Mouse (Mus musculus): ENCODE results near the gene Slc35e3. TPM values are rescaled to one million over a fixed set of nuclear protein-coding genes. Genes with fewer than 3 reads are reported as not detected.
"Not testable (repeated sequence)": the region's sequence is repeated elsewhere in the genome, so short reads cannot be mapped to it uniquely, and the experiment has no call there.

The Slc35e3 gene
- polyA plus RNA-seq, 1 experiment from 2014 or later = 8.5 TPM

DNA sequence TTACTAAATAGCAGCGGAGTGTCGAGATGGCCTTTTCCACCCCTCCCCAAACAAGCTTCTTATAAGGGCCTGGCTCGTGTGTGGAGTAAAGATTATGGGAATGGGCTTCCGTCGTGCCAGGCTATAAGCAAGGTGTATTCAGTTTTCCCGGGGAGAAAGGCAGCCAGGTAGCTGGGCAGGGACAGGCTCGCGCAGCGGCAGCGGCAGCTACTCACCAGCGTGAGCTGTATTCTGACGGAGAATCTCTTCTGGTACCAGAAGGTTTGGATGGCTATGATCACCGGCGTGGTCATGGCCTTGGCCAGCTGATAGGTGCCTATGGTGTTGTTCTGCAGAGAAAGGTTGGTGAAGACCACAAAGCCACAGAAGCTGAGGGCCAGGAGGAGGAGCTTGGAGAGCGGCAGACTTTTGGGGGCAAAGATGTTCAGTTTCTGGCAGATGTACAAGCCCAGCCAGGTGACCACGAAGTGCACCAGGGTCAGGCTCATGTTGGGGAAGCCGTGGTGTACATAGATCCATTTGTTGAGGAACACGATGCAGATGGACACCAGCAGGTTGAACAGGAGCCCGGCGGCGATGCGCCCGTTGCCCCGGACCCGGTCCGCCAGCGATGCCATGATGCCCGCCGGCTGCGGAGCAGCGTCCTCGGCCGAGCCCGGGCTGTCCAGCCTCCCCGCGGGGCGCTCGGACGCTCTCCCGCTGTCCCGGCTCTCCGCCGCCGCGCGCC, 432 bp downstream of the Slc35e3 start:
- not testable (repeated sequence) for H3K9me3 ChIP-seq (ENCODE audit: control insufficient read depth, low read length); H3K27ac ChIP-seq (ENCODE audit: low read length); H3K4me1 ChIP-seq (ENCODE audit: control insufficient read depth, insufficient read depth, low read length); H3K27me3 ChIP-seq (replicated peaks; ENCODE audit: control insufficient read depth, insufficient read depth, low read length)
- Histone ChIP-seq H3K4me3 (ENCODE audit: low read length) (peak overlapping the region; percentile 62), H3K9ac (ENCODE audit: low read depth, low read length) (peak overlapping the region; percentile 71), H3K4me2 (ENCODE audit: low read depth, low read length) (peak overlapping the region; percentile 81), H3K36me3 (ENCODE audit: control insufficient read depth, insufficient read depth, low read length) (peaks cover 12% of the 10 kb centered on the region)
- peak; percentile 38 for ATAC-seq
- under 1% methylated on average over 19 of the region's 46 CpGs for WGBS

DNA sequence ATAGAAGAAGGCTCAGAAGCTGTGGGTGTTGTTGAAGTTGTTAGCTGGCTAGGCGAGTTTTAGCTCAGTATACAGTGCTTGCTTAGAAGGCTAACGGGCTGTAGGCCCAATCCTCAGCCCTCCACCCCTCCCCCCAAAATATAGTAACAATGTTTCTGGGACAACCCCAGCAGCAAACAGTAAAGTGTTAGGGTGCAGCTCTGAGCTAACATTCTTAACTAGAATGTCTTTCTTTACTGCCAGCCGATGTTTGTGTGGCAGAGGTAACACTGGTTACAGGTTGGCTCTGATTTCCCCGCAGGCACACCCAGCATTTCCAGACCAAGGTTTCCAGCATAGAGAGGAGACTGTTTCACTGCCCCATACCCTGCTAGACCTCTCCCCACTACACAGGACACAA, 2.2 kb downstream of the Slc35e3 start:
- Histone ChIP-seq H3K9ac (ENCODE audit: low read depth, low read length) (no peak overlapping the region), H3K27ac (ENCODE audit: low read length) (no peak overlapping the region), H3K36me3 (ENCODE audit: control insufficient read depth, insufficient read depth, low read length) (peaks cover under 1% of the 10 kb centered on the region), H3K4me2 (ENCODE audit: low read depth, low read length) (no peak overlapping the region), H3K9me3 (ENCODE audit: control insufficient read depth, low read length) (no peaks in the 10 kb centered on the region), H3K4me3 (ENCODE audit: low read length) (no peak overlapping the region), H3K27me3 (replicated peaks; ENCODE audit: control insufficient read depth, insufficient read depth, low read length) (no peaks in the 10 kb centered on the region), H3K4me1 (ENCODE audit: control insufficient read depth, insufficient read depth, low read length) (peaks cover 8% of the 10 kb centered on the region; the same call in 1 of the 2 replicates)
- WGBS = 67% methylated on average over 4 of the region's 4 CpGs
- ATAC-seq = no peak

DNA sequence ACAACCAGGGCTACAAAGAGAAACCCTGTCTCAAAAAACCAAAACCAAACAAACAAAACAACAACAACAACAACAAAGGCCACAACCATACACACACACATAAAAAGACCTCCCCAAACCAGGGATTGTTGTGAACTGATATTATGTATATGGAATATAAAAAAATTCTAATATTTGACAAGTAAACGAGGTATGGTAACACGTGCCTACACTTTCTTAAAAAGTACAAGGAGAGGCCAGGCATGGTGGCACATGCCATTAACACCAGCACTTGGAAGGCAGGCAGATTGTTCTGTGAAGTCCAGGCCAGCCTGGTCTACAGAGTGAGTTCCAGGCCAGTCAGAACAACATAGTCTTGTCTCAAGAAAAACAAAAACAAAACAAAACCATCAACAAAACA, 3.0 kb downstream of the Slc35e3 start:
- H3K27ac ChIP-seq (ENCODE audit: low read length) = no peak overlapping the region
- H3K9ac ChIP-seq (ENCODE audit: low read depth, low read length) = no peak overlapping the region

DNA sequence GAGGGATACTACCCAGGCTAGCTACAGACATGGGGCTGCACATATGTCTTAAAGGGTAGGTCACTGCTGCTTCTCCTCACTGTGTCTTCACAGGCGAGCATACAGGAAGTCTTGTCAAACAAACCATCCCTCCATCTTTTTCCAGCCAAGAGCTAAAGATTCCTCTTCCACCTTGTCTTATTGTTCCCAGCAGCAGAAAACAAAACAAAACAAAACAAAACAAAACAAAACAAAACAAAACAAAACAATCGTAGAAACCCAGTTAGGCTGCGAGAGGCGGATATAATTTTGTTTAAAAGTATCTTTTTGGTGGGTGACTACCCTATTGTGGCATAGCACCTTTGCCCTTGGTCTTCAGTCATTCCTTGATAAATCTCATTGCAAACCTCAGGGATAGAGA, 3.5 kb downstream of the Slc35e3 start:
- no peak for ATAC-seq
- Histone ChIP-seq H3K36me3 (ENCODE audit: control insufficient read depth, insufficient read depth, low read length) (no peaks in the 10 kb centered on the region), H3K4me2 (ENCODE audit: low read depth, low read length) (no peak overlapping the region), H3K27ac (ENCODE audit: low read length) (no peak overlapping the region), H3K4me1 (ENCODE audit: control insufficient read depth, insufficient read depth, low read length) (peaks cover 8% of the 10 kb centered on the region; the same call in 1 of the 2 replicates), H3K9me3 (ENCODE audit: control insufficient read depth, low read length) (no peaks in the 10 kb centered on the region), H3K27me3 (replicated peaks; ENCODE audit: control insufficient read depth, insufficient read depth, low read length) (no peaks in the 10 kb centered on the region), H3K4me3 (ENCODE audit: low read length) (no peak overlapping the region), H3K9ac (ENCODE audit: low read depth, low read length) (no peak overlapping the region)
- WGBS = 85% methylated on average over 4 of the region's 4 CpGs

More for the DNA sequence above, 3.0 kb downstream of the Slc35e3 start:
- Histone ChIP-seq H3K4me2 (ENCODE audit: low read depth, low read length) (no peak overlapping the region), H3K27me3 (replicated peaks; ENCODE audit: control insufficient read depth, insufficient read depth, low read length) (no peaks in the 10 kb centered on the region), H3K4me3 (ENCODE audit: low read length) (no peak overlapping the region), H3K9me3 (ENCODE audit: control insufficient read depth, low read length) (no peaks in the 10 kb centered on the region), H3K36me3 (ENCODE audit: control insufficient read depth, insufficient read depth, low read length) (no peaks in the 10 kb centered on the region), H3K4me1 (ENCODE audit: control insufficient read depth, insufficient read depth, low read length) (peaks cover 8% of the 10 kb centered on the region; the same call in 1 of the 2 replicates)
- no peak for ATAC-seq
- WGBS = 88% methylated on average over 2 of the region's 2 CpGs

DNA sequence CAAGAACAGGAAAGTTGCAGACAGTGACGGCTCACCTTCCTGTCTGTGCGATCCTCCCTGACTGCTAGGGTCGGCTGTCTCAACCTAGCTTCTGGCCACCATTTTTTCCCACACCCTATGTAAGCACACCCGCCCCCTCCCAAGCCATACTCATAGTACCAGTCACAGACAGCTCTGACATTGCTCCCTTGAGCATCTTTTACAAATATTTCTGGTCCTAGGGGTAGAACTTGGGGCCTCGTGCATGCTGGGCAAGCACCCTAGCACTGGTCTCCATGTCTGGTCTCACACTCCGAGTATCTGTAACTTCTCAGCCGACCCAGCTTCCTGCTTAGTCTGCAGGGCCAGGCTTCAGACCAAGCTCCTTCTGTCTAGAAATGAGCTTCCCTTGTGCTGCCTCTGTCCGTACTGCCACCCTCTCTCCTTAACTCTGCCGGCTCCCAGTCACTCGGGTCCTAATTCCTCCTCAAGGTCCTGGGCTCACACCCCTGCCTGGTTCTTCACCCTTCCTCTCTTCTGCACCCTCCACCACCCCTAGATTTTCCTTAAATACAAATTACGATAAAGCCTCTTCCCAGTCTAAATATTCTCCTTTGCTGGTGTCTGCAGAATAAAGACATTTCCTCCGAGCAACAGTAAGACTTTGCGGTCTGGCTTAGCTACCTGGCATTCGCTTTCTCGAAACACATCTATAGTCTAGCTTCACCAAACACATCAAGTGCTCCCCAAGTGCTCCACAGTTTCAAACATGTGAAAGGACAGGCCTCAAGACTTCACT, 4.3 kb downstream of the Slc35e3 start:
- no peak for ATAC-seq

DNA sequence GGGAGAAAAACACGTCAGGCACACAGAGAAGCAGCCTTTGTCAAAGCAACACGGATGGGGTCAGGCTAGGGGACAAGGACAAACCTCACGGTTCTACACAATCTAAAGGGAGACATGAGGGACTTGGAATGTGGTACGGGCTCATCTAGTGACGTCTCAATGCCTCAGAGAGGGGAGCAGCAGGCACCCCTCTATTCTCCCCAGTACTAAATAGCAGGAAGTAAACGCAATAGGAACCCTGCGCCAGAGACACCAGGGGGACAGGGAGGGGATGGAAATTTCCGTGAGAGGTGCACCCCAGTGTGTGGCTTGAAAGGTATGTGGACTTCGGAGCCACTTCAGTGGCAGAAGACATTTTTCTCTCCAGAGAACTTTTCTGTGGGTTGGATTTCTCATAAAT, 5.2 kb downstream of the Slc35e3 start:
- Histone ChIP-seq H3K4me3 (ENCODE audit: low read length) (no peak overlapping the region), H3K9me3 (ENCODE audit: control insufficient read depth, low read length) (no peaks in the 10 kb centered on the region), H3K27me3 (replicated peaks; ENCODE audit: control insufficient read depth, insufficient read depth, low read length) (no peaks in the 10 kb centered on the region), H3K9ac (ENCODE audit: low read depth, low read length) (no peak overlapping the region), H3K27ac (ENCODE audit: low read length) (no peak overlapping the region), H3K4me1 (ENCODE audit: control insufficient read depth, insufficient read depth, low read length) (peaks cover 8% of the 10 kb centered on the region; the same call in 1 of the 2 replicates), H3K36me3 (ENCODE audit: control insufficient read depth, insufficient read depth, low read length) (no peaks in the 10 kb centered on the region), H3K4me2 (ENCODE audit: low read depth, low read length) (no peak overlapping the region)
- no peak for ATAC-seq
- 85% methylated on average over 9 of the region's 9 CpGs for WGBS

More for the DNA sequence above, 4.3 kb downstream of the Slc35e3 start:
- no peaks in the 10 kb centered on the region for H3K27me3 ChIP-seq (replicated peaks; ENCODE audit: control insufficient read depth, insufficient read depth, low read length)
- WGBS = 80% methylated on average over 15 of the region's 15 CpGs
- no peak overlapping the region for H3K27ac ChIP-seq (ENCODE audit: low read length)
- H3K9me3 ChIP-seq (ENCODE audit: control insufficient read depth, low read length) = no peaks in the 10 kb centered on the region
- H3K4me1 ChIP-seq (ENCODE audit: control insufficient read depth, insufficient read depth, low read length) = peaks cover 8% of the 10 kb centered on the region; the same call in 1 of the 2 replicates
- H3K9ac ChIP-seq (ENCODE audit: low read depth, low read length) = 0 out of 2 replicates have a peak overlapping the region, but pooled peaks have one; percentile 6
- H3K4me2 ChIP-seq (ENCODE audit: low read depth, low read length) = no peak overlapping the region
- H3K36me3 ChIP-seq (ENCODE audit: control insufficient read depth, insufficient read depth, low read length) = no peaks in the 10 kb centered on the region
- H3K4me3 ChIP-seq (ENCODE audit: low read length) = no peak overlapping the region

DNA sequence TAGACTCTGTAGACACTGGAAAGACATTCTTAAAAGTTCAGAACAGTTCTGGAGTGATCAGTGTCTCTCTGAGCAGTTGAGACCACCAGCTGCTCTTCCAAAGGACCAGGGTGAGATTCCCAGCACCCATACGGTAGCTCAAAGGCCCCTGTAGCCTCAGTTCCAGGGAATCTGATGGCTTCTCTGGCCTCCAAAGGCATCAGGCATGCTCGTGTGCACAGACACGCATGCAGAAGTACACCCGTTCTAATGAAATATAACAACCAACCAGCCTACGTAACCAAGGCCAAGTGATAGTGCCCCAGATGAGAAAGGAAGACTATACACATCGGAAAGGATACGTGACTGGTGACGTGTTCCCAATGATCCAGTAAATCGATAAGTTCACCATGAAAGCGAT, 6.0 kb downstream of the Slc35e3 start:
- H3K36me3 ChIP-seq (ENCODE audit: control insufficient read depth, insufficient read depth, low read length) = no peaks in the 10 kb centered on the region
- 98% methylated on average over 10 of the region's 10 CpGs for WGBS
- H3K9me3 ChIP-seq (ENCODE audit: control insufficient read depth, low read length) = no peaks in the 10 kb centered on the region
- H3K27ac ChIP-seq (ENCODE audit: low read length) = no peak overlapping the region
- H3K4me1 ChIP-seq (ENCODE audit: control insufficient read depth, insufficient read depth, low read length) = peaks cover 5% of the 10 kb centered on the region; the same call in 1 of the 2 replicates
- H3K9ac ChIP-seq (ENCODE audit: low read depth, low read length) = no peak overlapping the region
- no peaks in the 10 kb centered on the region for H3K27me3 ChIP-seq (replicated peaks; ENCODE audit: control insufficient read depth, insufficient read depth, low read length)
- no peak for ATAC-seq
- no peak overlapping the region for H3K4me2 ChIP-seq (ENCODE audit: low read depth, low read length)
- no peak overlapping the region for H3K4me3 ChIP-seq (ENCODE audit: low read length)

DNA sequence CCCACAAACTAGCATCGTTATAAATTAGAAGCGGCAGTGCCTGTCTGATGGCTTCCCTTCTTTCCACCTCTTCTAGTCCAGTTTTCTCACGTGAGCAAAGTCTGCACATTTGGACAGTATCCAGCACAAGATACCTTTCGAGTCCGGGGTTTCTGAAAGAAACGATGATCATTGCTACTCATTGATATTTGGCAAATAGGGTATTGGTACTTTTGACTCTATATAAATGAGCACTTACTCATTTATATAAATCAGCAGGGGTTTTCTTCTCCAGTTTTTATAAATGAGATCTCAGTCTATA, 6.6 kb downstream of the Slc35e3 start:
- H3K4me1 ChIP-seq (ENCODE audit: control insufficient read depth, insufficient read depth, low read length) = no peaks in the 10 kb centered on the region
- H3K4me2 ChIP-seq (ENCODE audit: low read depth, low read length) = no peak overlapping the region
- H3K9ac ChIP-seq (ENCODE audit: low read depth, low read length) = no peak overlapping the region
- 93% methylated on average over 6 of the region's 6 CpGs for WGBS
- H3K36me3 ChIP-seq (ENCODE audit: control insufficient read depth, insufficient read depth, low read length) = no peaks in the 10 kb centered on the region
- no peak overlapping the region for H3K27ac ChIP-seq (ENCODE audit: low read length)
- ATAC-seq = no peak
- H3K9me3 ChIP-seq (ENCODE audit: control insufficient read depth, low read length) = no peaks in the 10 kb centered on the region
- no peaks in the 10 kb centered on the region for H3K27me3 ChIP-seq (replicated peaks; ENCODE audit: control insufficient read depth, insufficient read depth, low read length)
- H3K4me3 ChIP-seq (ENCODE audit: low read length) = no peak overlapping the region

DNA sequence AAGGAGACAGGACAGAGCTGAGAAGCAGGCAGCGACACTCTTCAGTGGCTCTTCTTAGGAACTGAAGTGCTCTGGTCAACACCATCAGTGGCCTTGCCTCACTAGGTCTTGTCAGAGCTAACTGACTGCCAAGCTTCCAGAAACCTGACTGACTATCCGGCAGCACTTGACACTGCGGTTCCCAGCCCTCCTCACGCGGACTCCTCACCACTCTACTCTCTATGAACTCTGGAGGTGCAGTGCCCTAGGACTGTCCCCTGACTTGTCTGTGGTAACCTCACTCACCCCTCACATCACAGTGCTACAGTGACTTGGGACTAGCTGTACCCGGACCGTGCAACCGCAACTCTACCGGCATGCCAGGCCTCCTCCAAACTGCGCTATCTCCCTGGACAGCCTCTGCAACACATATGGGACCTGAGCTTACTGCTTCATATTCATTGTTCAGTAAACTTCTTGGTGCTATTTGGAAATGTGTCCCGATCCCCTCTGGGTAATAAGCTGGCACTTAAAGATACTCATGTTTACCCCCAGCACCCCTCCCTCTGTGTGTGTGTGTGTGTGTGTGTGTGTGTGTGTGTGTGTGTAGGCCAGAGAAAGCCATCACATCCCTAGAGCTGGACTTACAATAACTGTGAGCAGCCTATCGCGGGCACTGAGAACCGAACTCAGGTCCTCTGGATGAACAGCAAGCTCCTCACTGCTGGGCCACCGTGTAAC, 7.1 kb downstream of the Slc35e3 start:
- Histone ChIP-seq H3K36me3 (ENCODE audit: control insufficient read depth, insufficient read depth, low read length) (no peaks in the 10 kb centered on the region), H3K9me3 (ENCODE audit: control insufficient read depth, low read length) (no peaks in the 10 kb centered on the region), H3K4me3 (ENCODE audit: low read length) (no peak overlapping the region), H3K27me3 (replicated peaks; ENCODE audit: control insufficient read depth, insufficient read depth, low read length) (no peaks in the 10 kb centered on the region), H3K27ac (ENCODE audit: low read length) (no peak overlapping the region), H3K9ac (ENCODE audit: low read depth, low read length) (no peak overlapping the region), H3K4me2 (ENCODE audit: low read depth, low read length) (no peak overlapping the region), H3K4me1 (ENCODE audit: control insufficient read depth, insufficient read depth, low read length) (no peaks in the 10 kb centered on the region)
- no peak for ATAC-seq
- whole genome bisulfite sequencing = 96% methylated on average over 15 of the region's 15 CpGs

Measured in intestine, embryonic 16.5 days (tissue).